Mouse (Mus musculus) liver, embryonic 15.5 days (tissue): ENCODE data around the gene Kif14. TPM values are rescaled to one million over a fixed set of nuclear protein-coding genes. Genes with fewer than 3 reads are reported as not detected.

Experiments
- ATAC-seq: fragments of 200-750 bp; cut with Nextera tagmentation; 2 replicates; pipeline ENCODE4 v1.8.0; 2017; ENCODE audit warnings: moderate number of reproducible peaks, mild to moderate bottlenecking, moderate library complexity; ENCODE audit not compliant: insufficient read depth
- H3K27ac ChIP-seq: fragments of 300-500 bp; sonication (generic); replicated peaks from 2 replicates; pipeline ENCODE4 v1.5.1; 2015; ENCODE audit warnings: mild to moderate bottlenecking, inconsistent platforms
- H3K27me3 ChIP-seq: fragments of 300-500 bp; sonication (generic); 2 replicates; pipeline ENCODE4 v1.6.1; 2015; ENCODE audit warnings: mild to moderate bottlenecking, inconsistent platforms
- H3K36me3 ChIP-seq: fragments of 300-500 bp; sonication (generic); replicated peaks from 2 replicates; pipeline ENCODE4 v1.6.1; 2015; ENCODE audit warnings: moderate library complexity, mild to moderate bottlenecking, inconsistent platforms
- H3K4me1 ChIP-seq: fragments of 300-500 bp; sonication (generic); replicated peaks from 2 replicates; pipeline ENCODE4 v1.6.1; 2015; ENCODE audit warnings: inconsistent platforms
- H3K4me2 ChIP-seq: fragments of 300-500 bp; sonication (generic); 2 replicates; pipeline ENCODE4 v1.6.1; 2015; ENCODE audit warnings: moderate library complexity, mild to moderate bottlenecking, inconsistent platforms
- H3K4me3 ChIP-seq: fragments of 300-500 bp; sonication (generic); replicated peaks from 2 replicates; pipeline ENCODE4 v1.5.1; 2015; ENCODE audit warnings: mild to moderate bottlenecking, inconsistent platforms
- H3K9ac ChIP-seq: fragments of 300-500 bp; sonication (generic); 2 replicates; pipeline ENCODE4 v1.6.1; 2015; ENCODE audit warnings: moderate library complexity, mild to moderate bottlenecking, inconsistent platforms
- H3K9me3 ChIP-seq: fragments of 300-500 bp; sonication (generic); replicated peaks from 2 replicates; pipeline ENCODE4 v1.6.1; 2016; ENCODE audit warnings: inconsistent platforms
- WGBS: fragments of 180-500 bp; shearing (Covaris S2); methylation state at CpG from one replicate; pipeline ENCODE4 v1.1.7; 2015; ENCODE audit warnings: mixed read lengths; ENCODE audit not compliant: insufficient replicate concordance; 5-methylcytosine and 5-hydroxymethylcytosine counted together
- polyA plus RNA-seq: library from polyadenylated mRNA; unstranded; fragments of >200 nt; fragmentation: Nextera tagmentation; extraction: Ambion mirVana; gene quantifications from 2 replicates; pipeline ENCODE4 v1.2.1, GENCODE M21; 2015

The Kif14 gene
- polyA plus RNA-seq: 6.0 and 6.4 TPM in 2 replicates

DNA sequence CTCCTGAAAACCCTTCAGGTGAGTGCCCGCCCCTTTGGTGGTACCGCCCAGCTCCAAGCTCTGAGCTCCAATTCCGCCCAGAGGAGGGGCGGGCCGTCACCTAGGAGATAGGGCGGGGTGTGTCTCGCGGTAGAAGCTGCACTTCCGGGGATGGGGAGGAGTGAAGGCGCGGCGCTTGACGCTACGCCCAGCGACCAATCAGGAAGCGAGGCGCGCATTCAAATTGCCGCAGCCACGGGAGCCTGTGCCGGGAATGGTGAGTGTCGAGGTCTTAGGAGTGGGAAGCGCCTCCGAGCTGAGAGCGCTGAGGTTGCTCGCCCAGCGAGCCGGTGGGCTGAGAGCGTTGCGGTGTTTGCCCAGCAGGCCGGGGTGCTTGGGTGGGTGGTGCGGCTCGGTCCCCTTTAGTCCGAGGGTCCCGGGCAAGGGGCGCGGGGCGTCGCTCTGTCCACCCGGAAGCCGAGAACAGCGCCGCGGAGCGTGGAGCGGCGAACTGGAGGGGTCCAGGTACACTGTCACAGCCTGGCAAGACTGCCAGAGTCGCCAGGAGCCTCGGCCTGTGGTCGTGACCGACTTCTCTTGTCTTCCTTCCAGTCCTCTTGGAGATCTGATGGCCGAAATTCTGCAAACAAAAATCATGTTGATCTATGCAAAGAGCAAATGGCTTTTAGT lies at the start of gene Kif14:
TSS of gene Kif14 (plus strand) at position 201 of the 669 bp plus-strand sequence.
- Histone ChIP-seq H3K36me3 (peaks cover 42% of the 10 kb centered on the region), H3K4me3 (peak within 1 kb of the TSS; percentile 98), H3K9me3 (no peaks in the 10 kb centered on the region), H3K4me2 (peak within 1 kb of the TSS; percentile 95), H3K4me1 (peaks cover 47% of the 10 kb centered on the region), H3K27ac (peak within 1 kb of the TSS; percentile 88), H3K9ac (peak within 1 kb of the TSS; percentile 97), H3K27me3 (no peaks in the 10 kb centered on the region)
- peak; percentile 100 for ATAC-seq
- under 1% methylated on average over 52 of the region's 52 CpGs for WGBS

DNA sequence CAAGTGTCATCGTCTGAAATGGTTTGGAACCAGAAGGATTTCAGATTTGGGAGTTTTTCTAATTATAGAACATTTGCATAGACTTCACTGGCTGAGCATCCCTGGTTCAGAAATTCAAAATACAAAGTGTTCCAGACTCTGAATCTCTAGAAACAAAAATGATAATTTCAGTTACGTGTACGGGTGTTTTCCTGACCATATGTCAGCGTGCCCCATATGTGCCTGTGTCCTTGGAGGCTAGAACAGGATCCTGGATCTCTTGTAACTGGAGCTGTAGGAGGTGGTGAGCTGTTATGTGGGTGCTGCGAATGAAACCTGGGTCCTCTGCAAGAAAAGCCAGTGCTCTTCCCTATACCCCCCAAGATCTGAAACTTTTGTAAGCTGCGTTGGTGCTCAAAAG lies 47.8 kb upstream of the Kif14 start:
- Histone ChIP-seq H3K4me2 (no peak overlapping the region), H3K36me3 (peaks cover 14% of the 10 kb centered on the region), H3K4me1 (peaks cover 19% of the 10 kb centered on the region), H3K9me3 (no peaks in the 10 kb centered on the region), H3K9ac (no peak overlapping the region), H3K27ac (no peak overlapping the region), H3K4me3 (no peak overlapping the region), H3K27me3 (no peaks in the 10 kb centered on the region)
- no peak for ATAC-seq
- 82% methylated on average over 6 of the region's 6 CpGs for WGBS

DNA sequence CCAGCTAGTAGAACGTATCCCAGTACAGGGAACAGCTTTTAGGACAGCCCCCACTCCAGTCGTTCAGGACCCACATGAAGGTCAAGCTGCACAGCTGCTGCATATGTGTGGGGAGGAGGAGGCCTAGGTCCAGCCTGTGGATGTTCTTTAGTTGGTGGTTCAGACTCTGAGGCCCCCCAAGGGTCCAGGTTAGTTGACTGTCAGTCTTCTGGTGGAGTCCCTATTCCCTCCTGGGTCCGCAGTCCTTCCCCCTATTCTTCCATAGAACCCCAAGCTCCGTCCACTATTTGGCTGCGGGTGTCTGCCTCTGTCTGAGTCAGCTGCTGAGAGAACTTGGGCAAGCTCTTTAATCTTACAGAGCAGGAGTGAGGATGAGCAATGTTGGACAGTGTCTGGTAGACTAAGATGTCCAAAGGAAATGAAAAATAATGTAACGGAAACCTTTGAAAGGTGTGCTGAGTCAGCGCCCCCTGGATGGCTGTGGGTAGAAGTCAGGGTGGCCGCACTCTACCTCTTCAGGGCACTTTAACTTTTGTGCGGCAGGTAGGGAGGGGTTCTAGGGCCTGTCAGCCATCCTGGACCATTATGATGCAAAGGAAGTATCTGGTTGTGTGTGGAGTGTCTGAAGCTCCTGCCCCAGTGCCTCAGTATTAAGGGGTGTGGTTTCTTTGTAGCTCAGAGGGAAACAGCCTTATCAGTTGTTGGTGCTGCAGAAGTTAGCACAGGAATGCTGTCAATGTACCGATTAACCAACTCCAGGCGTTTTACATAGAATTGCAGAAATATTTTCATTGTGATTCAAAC lies 38.8 kb upstream of the Kif14 start:
- H3K27ac ChIP-seq: peak overlapping the region; percentile 86
- peak; percentile 95 for ATAC-seq
- H3K4me3 ChIP-seq: peak overlapping the region; percentile 7; the same call in 1 of the 2 replicates

DNA sequence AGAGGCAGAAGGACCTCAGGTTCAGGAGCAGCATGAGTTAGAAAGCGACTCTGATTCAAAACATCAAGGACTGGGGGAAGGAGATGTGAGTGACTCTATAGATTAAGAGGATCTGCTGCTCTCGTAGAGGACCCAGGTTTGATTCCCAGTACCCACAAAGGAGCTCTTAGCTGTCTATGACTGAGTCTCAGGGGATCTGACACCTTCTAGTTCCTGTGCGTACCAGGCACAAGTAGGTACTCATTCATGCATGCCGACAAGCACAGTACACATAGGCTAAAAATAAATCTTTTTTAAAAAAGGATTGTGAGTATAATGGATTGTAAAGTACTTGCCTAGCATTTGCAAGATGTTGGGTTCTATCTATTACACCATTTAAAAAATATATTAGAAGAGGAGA lies 37.2 kb upstream of the Kif14 start:
- Histone ChIP-seq H3K9ac (no peak overlapping the region), H3K27me3 (no peaks in the 10 kb centered on the region), H3K4me3 (no peak overlapping the region), H3K4me2 (no peak overlapping the region), H3K4me1 (peaks cover 49% of the 10 kb centered on the region), H3K27ac (peak overlapping the region; percentile 86), H3K9me3 (no peaks in the 10 kb centered on the region), H3K36me3 (peaks cover 6% of the 10 kb centered on the region; the same call in 1 of the 2 replicates)
- no peak for ATAC-seq
- WGBS: 86% methylated on average over 4 of the region's 4 CpGs

More for the DNA sequence above, 38.8 kb upstream of the Kif14 start:
- Histone ChIP-seq H3K4me1 (peaks cover 49% of the 10 kb centered on the region), H3K4me2 (peak overlapping the region; percentile 63), H3K27me3 (no peaks in the 10 kb centered on the region), H3K9ac (peak overlapping the region; percentile 52), H3K9me3 (no peaks in the 10 kb centered on the region), H3K36me3 (peaks cover 6% of the 10 kb centered on the region; the same call in 1 of the 2 replicates)
- 53% methylated on average over 11 of the region's 11 CpGs for WGBS

DNA sequence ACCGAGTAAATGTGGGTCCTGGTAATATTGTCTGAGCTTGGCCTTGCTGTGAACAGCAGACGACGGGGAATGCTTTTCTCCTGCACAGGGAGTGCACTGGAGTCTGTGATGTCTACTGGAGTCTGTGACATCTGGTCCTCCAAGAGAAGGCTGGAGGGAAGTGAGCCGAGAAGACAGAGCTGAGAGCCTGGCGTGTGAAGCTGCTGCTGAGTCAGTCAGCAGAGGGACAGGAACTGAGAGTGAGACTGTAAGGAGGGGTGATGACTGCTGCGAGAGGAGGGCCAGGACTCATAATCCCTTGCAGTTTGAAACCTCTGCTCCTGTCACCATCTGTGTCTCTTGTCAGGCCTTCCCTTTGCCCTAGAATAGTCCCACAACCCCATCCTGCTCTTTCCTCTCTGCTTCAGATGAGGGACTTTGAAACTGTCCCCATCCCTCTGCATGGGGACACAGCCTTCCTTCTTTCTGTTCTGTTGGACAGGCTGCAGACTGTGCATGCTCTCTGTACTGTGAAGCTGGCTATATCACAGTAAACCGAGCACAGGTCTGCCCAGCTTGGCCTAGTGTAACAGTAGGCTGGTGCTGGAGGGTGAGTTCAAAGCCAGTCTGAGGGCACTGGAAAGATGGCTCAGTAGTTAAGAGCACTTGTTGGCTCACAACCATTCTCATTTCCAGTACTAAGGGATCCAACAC lies 35.9 kb upstream of the Kif14 start:
- no peak for ATAC-seq
- 74% methylated on average over 7 of the region's 7 CpGs for WGBS
- no peak overlapping the region for H3K4me3 ChIP-seq
- H3K27ac ChIP-seq: peak overlapping the region; percentile 3; the same call in 1 of the 2 replicates
- 0 out of 2 replicates have a peak, but pooled peaks cover 3% of the 10 kb centered on the region for H3K36me3 ChIP-seq
- H3K4me2 ChIP-seq: no peak overlapping the region
- H3K9me3 ChIP-seq: no peaks in the 10 kb centered on the region
- peaks cover 49% of the 10 kb centered on the region for H3K4me1 ChIP-seq
- H3K27me3 ChIP-seq: no peaks in the 10 kb centered on the region
- H3K9ac ChIP-seq: no peak overlapping the region

DNA sequence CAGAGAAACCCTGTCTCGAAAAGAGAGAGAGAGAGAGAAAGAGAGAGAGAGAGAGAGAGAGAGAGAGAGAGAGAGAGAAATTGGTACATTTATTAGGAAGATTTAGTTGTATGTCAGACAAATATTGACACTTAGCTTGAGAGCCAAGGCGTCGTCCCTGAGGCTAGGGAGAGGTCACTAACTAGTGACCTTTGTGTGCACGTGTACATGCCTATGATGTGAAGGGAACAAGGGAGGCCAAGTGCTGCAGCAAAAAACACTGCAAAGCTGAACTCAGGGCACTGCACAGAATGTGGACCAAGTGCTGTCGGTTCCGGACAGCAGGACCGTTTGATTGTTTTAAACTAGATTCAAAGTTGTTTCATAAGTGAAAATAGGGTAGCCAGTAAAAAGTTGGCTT lies 25.4 kb upstream of the Kif14 start:
- 0 out of 2 replicates have a peak, but pooled peaks cover 3% of the 10 kb centered on the region for H3K36me3 ChIP-seq
- H3K4me2 ChIP-seq: no peak overlapping the region
- no peak overlapping the region for H3K4me3 ChIP-seq
- no peaks in the 10 kb centered on the region for H3K27me3 ChIP-seq
- H3K9me3 ChIP-seq: no peaks in the 10 kb centered on the region
- H3K4me1 ChIP-seq: peaks cover 38% of the 10 kb centered on the region
- H3K9ac ChIP-seq: no peak overlapping the region
- no peak for ATAC-seq
- H3K27ac ChIP-seq: peak overlapping the region; percentile 30; the same call in 1 of the 2 replicates
- WGBS: 78% methylated on average over 7 of the region's 7 CpGs

DNA sequence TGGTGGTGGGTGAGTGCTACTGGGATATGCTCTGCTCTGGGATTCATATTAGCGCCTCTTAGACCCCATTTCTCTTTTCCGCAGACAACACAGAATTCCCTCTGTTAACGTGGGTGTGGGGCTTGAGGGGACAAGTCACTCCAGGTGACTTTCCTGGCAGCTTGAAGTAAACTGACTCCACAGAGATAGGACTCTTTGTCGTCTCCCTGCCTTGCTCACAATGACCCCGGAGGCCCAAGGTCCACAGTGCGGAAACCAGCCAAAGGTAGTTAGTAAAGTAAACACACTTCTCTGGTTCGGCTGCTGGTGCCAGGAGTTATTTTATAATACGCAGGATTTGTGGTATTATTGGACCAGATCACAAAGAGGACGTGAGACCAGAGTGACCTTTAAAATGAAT lies 23.3 kb upstream of the Kif14 start:
- ATAC-seq: no peak
- WGBS: 70% methylated on average over 9 of the region's 9 CpGs
- no peaks in the 10 kb centered on the region for H3K27me3 ChIP-seq
- no peak overlapping the region for H3K4me3 ChIP-seq
- H3K4me1 ChIP-seq: peaks cover 46% of the 10 kb centered on the region
- 0 out of 2 replicates have a peak, but pooled peaks cover 3% of the 10 kb centered on the region for H3K36me3 ChIP-seq
- H3K9ac ChIP-seq: no peak overlapping the region; the same call in 1 of the 2 replicates
- no peak overlapping the region for H3K4me2 ChIP-seq
- peak overlapping the region; percentile 9 for H3K27ac ChIP-seq
- no peaks in the 10 kb centered on the region for H3K9me3 ChIP-seq

DNA sequence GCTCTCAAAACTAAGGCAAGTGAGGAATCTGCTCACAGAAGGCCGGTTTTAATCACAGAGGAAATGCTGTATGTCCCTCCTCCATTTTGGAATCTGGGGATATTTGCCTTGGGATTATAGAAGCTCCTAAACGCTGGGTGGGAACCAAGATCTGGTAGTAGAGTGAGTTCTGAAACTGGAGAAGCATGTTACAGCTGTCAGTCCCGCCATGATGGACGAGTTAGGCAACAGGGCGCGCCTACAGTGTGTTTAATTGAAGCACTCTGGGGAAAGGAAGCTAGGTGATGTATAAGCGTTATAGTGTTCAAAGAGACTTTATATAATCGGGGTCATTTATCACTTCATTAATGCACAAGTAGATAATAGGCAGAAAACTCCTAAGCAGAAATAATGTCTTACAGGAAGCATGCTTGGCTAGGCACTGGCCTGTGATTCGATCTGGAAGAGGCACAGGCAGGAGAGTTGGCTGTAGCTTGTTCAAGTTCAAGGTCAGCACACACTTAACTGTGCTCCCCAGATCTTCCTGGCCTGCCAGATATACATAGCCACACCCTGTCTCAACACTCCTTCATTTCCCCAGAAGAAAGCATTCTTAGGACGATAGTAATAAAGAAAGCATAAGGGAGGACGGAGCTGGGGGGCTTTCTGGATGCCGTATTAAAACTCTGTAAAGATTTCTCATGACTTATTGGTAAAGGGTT lies 21.4 kb upstream of the Kif14 start:
- H3K4me2 ChIP-seq: peak overlapping the region; percentile 60
- H3K9me3 ChIP-seq: no peaks in the 10 kb centered on the region
- no peaks in the 10 kb centered on the region for H3K27me3 ChIP-seq
- peak; percentile 98 for ATAC-seq
- 52% methylated on average over 12 of the region's 12 CpGs for WGBS
- peak overlapping the region; percentile 29 for H3K4me3 ChIP-seq
- 0 out of 2 replicates have a peak, but pooled peaks cover 3% of the 10 kb centered on the region for H3K36me3 ChIP-seq
- peaks cover 46% of the 10 kb centered on the region for H3K4me1 ChIP-seq
- peak overlapping the region; percentile 86 for H3K27ac ChIP-seq
- peak overlapping the region; percentile 28; the same call in 1 of the 2 replicates for H3K9ac ChIP-seq

DNA sequence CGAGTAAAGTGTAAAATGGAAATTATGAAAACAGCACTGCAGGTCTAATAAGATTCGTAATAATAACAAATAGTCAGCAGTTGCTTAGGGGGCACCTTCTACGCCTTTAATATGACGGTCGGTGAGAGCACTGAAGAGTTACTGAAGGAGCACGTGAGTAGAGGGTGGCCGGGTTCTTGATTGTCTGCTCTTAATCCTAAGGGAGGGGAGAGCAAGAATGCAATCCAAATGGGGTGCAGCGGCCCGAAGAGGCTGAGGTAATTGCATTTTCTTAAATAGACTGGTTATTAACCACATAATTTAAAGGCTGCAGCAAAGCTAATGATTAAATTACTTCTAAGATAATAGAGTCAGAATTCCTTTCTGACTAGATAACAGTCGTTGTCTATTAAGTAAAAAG lies 19.2 kb upstream of the Kif14 start:
- no peaks in the 10 kb centered on the region for H3K9me3 ChIP-seq
- peaks cover 40% of the 10 kb centered on the region for H3K4me1 ChIP-seq
- H3K4me2 ChIP-seq: no peak overlapping the region
- peak overlapping the region; percentile 48; the same call in 1 of the 2 replicates for H3K27ac ChIP-seq
- no peaks in the 10 kb centered on the region for H3K27me3 ChIP-seq
- no peak overlapping the region for H3K9ac ChIP-seq
- no peak overlapping the region for H3K4me3 ChIP-seq
- WGBS: 80% methylated on average over 10 of the region's 10 CpGs
- no peak for ATAC-seq
- no peaks in the 10 kb centered on the region for H3K36me3 ChIP-seq

DNA sequence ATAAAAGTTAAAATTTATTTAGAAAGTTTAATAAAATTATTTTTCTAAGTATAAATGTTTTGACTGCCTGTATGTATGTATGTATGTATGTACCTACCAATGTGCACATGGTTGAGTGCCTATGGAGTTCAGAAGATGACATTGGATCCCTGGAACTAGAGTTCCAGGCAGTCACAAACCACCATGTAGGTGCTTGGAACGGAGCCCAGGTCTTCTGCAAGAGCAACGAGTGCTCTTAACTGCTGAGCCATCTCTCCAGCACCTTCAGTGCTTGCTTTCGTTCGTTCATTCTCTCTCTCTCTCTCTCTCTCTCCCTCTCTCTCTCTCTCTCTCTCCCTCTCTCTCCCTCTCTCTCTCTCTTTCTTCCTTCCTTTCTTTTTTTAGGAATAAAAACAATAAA lies 18.8 kb upstream of the Kif14 start:
- H3K4me1 ChIP-seq: peaks cover 40% of the 10 kb centered on the region
- no peak overlapping the region for H3K4me3 ChIP-seq
- no peak for ATAC-seq
- H3K9ac ChIP-seq: no peak overlapping the region
- H3K27ac ChIP-seq: peak overlapping the region; percentile 38; the same call in 1 of the 2 replicates
- H3K36me3 ChIP-seq: no peaks in the 10 kb centered on the region
- H3K4me2 ChIP-seq: no peak overlapping the region
- no peaks in the 10 kb centered on the region for H3K9me3 ChIP-seq
- H3K27me3 ChIP-seq: no peaks in the 10 kb centered on the region
- 57% methylated on average over 4 of the region's 4 CpGs for WGBS
